In genomic region chr5:131886636-131887035, GRCm38 (mm10) we compare ENCODE assay signal across 17 mouse cellular contexts.
DNase-seq lines count a peak whose midpoint lies in the region.
"Had no signal": no experiment of that assay in that cellular context is flagged by ENCODE, and none has a peak within 500 bp of the region (broad histone marks: within the 10 kb centered on the region; RNA-seq: fewer than 3 reads in every experiment).

No protein-coding gene starts in this region.

- no peak overlapping the region for H3K27ac ChIP-seq in limb, embryonic 10.5 days
- H3K27ac ChIP-seq: embryonic facial prominence, embryonic 10.5 days; heart, adult 2 months; heart, embryonic 13.5 days; hindbrain, embryonic 12.5 days had no signal

- no peaks in the 10 kb centered on the region for H3K27me3 ChIP-seq in limb, embryonic 10.5 days (ENCODE audit: low read depth, poor library complexity, severe bottlenecking)
- H3K27me3 ChIP-seq: heart, embryonic 13.5 days; hindbrain, embryonic 12.5 days had no signal

- peaks cover 7% of the 10 kb centered on the region; the same call in 1 of the 2 replicates for H3K4me1 ChIP-seq in limb, embryonic 10.5 days

- WGBS in limb, embryonic 10.5 days, result 98% methylated on average over 3 of the region's 3 CpGs

- H3K4me3 ChIP-seq in limb, embryonic 10.5 days, result no peak overlapping the region
- H3K4me3 ChIP-seq: embryonic facial prominence, embryonic 10.5 days; heart, adult 2 months; heart, embryonic 13.5 days; hindbrain, embryonic 12.5 days had no signal

- DNase-seq in adrenal gland, postnatal 10 days, result peak; percentile 13
- DNase-seq in adrenal gland, adult 8-10 months, result no peak
- DNase-seq in cerebellum, postnatal 36 days, result peak; percentile 14 to 27
- no peak for DNase-seq in cerebellum, adult 9-11 months
- DNase-seq in lung, postnatal 36 days, result peak; percentile 3
- no peak for DNase-seq in lung, postnatal 14 days
- peak; percentile 6 for DNase-seq in ZHBTc4 (ENCODE audit: low read depth, low spot score)
- DNase-seq in limb, embryonic 10.5 days (ENCODE audit: low spot score), result no peak
- DNase-seq: adrenal gland, postnatal 25 days; cerebellum, adult 11-12 months; gastrocnemius, postnatal 36 days; heart, adult 2 months; heart, postnatal 36 days; kidney, adult 8-10 months had no signal

- no peaks in the 10 kb centered on the region for H3K9me3 ChIP-seq in limb, embryonic 10.5 days (replicated peaks)
- H3K9me3 ChIP-seq: embryonic facial prominence, embryonic 10.5 days; heart, embryonic 13.5 days; hindbrain, embryonic 12.5 days had no signal

- H3K36me3 ChIP-seq in limb, embryonic 10.5 days, result no peaks in the 10 kb centered on the region
- H3K36me3 ChIP-seq: embryonic facial prominence, embryonic 10.5 days; heart, embryonic 13.5 days; hindbrain, embryonic 12.5 days had no signal

Comparison
In these comparisons a context has a peak if more than half of its experiments do, and no peak if none do; other contexts are left out.
1. DNase-seq: peak in adrenal gland, postnatal 10 days (single experiment), cerebellum, postnatal 36 days (2 of 2), lung, postnatal 36 days (single experiment) and ZHBTc4 (single experiment); none in adrenal gland, adult 8-10 months (single experiment), cerebellum, adult 9-11 months (single experiment), lung, postnatal 14 days (single experiment) and limb, embryonic 10.5 days (single experiment).